Mouse (Mus musculus) cortical plate, adult 2 months (tissue): ENCODE measurements around the gene Gm10229. TPM values are rescaled to one million over a fixed set of nuclear protein-coding genes. Genes with fewer than 3 reads are reported as not detected.
"Not testable (repeated sequence)": the region's sequence is repeated elsewhere in the genome, so short reads cannot be mapped to it uniquely, and the experiment has no call there.

Source experiments
- H3K27ac ChIP-seq: fragments of 200-500 bp; 2 replicates; pipeline ENCODE4 v1.5.1; 2012; ENCODE audit warnings: low read length, control low read depth, inconsistent platforms; ENCODE audit not compliant: insufficient read depth
- H3K4me1 ChIP-seq: fragments of 200-500 bp; 2 replicates; pipeline ENCODE4 v1.6.1; 2011; ENCODE audit warnings: low read length; ENCODE audit not compliant: control insufficient read depth, insufficient read depth
- H3K4me3 ChIP-seq: fragments of 200-500 bp; 2 replicates; pipeline ENCODE4 v1.5.1; 2011; ENCODE audit warnings: mild to moderate bottlenecking, low read length, control low read depth; ENCODE audit not compliant: insufficient read depth
- CTCF ChIP-seq: fragments of 200-500 bp; IDR thresholded peaks from 2 replicates; pipeline ENCODE4 v1.5.1; 2011; ENCODE audit warnings: mild to moderate bottlenecking, control low read depth, low read length; ENCODE audit not compliant: insufficient read depth; ENCODE audit errors: extremely low read depth
- POLR2A ChIP-seq: fragments of 200-500 bp; IDR thresholded peaks from 2 replicates; pipeline ENCODE4 v1.6.1; 2011; ENCODE audit warnings: mild to moderate bottlenecking, low read length, control low read depth; ENCODE audit not compliant: insufficient read depth; ENCODE audit errors: extremely low read depth
- polyA plus RNA-seq: library from polyadenylated mRNA; depleted of rRNA; stranded (reverse); fragments of >200 nt; gene quantifications from 2 replicates; pipeline ENCODE4 v1.2.3, GENCODE M21; 2012; rRNA removed

Gm10229 gene
- polyA plus RNA-seq, result not detected in 2 replicates

GRCm38 (mm10) chr16:89014984-89015383 lies at the start of gene Gm10229:
Gm10229 (plus strand) TSS chr16:89015284.
- not testable (repeated sequence) for H3K27ac ChIP-seq, H3K4me1 ChIP-seq, H3K4me3 ChIP-seq

- no peak within 1 kb of the TSS for H3K4me3 ChIP-seq
- H3K4me1 ChIP-seq, result no peaks in the 10 kb centered on the region
- H3K27ac ChIP-seq, result no peak within 1 kb of the TSS
- TF ChIP-seq CTCF, result no peak
- TF ChIP-seq POLR2A, result no peak
Observed at GRCm38 (mm10) chr16:89010659-89011058, 4.4 kb upstream of the Gm10229 start, which contains the start of gene Krtap22-2. Krtap22-2 (minus strand) TSS chr16:89010759.

GRCm38 (mm10) chr16:89013973-89014372 lies 1.1 kb upstream of the Gm10229 start:
- no peak for TF ChIP-seq POLR2A
- no peak for TF ChIP-seq CTCF
- Histone ChIP-seq H3K4me3 (no peak overlapping the region), H3K27ac (no peak overlapping the region), H3K4me1 (no peaks in the 10 kb centered on the region)

GRCm38 (mm10) chr16:89031399-89031798 lies 16.3 kb downstream of the Gm10229 start, which contains the start of gene Krtap6-1:
Krtap6-1 (plus strand) TSS chr16:89031699.
- H3K4me1 ChIP-seq, H3K4me3 ChIP-seq, H3K27ac ChIP-seq: not testable (repeated sequence)

GRCm38 (mm10) chr16:89041372-89041771 lies 26.3 kb downstream of the Gm10229 start, which contains the start of gene Gm10228:
Gm10228 (minus strand) TSS chr16:89041472.
- not testable (repeated sequence) for H3K4me1 ChIP-seq, H3K27ac ChIP-seq, H3K4me3 ChIP-seq

GRCm38 (mm10) chr16:89047783-89048182 lies 32.7 kb downstream of the Gm10229 start, which contains the start of gene Krtap6-5:
Krtap6-5 (minus strand) TSS chr16:89047883.
- Histone ChIP-seq H3K4me3 (no peak within 1 kb of the TSS), H3K4me1 (no peaks in the 10 kb centered on the region), H3K27ac (no peak within 1 kb of the TSS)
- TF ChIP-seq CTCF (no peak), POLR2A (no peak)

GRCm38 (mm10) chr16:89063902-89064301 lies 48.8 kb downstream of the Gm10229 start, which contains the start of gene 1110025L11Rik:
1110025L11Rik (minus strand) TSS chr16:89064002.
- H3K27ac ChIP-seq, H3K4me3 ChIP-seq, H3K4me1 ChIP-seq: not testable (repeated sequence)

Other genes with a start within 250 kb of the Gm10229 start
- not detected in 2 replicates for gene 2310057N15Rik, start 241.1 kb upstream of the Gm10229 start, polyA plus RNA-seq
- gene Gm5965, start 237.4 kb upstream of the Gm10229 start, polyA plus RNA-seq, result not detected in 2 replicates
- not detected in 2 replicates for gene Gm20741, start 203.1 kb upstream of the Gm10229 start, polyA plus RNA-seq
- gene Krtap15, start 195.1 kb upstream of the Gm10229 start, polyA plus RNA-seq, result not detected in 2 replicates
- gene Krtap14, start 189.1 kb upstream of the Gm10229 start, polyA plus RNA-seq, result not detected in 2 replicates
- not detected in 2 replicates for gene Krtap19-1, start 145.9 kb upstream of the Gm10229 start, polyA plus RNA-seq
- gene Krtap19-2, start 141.0 kb upstream of the Gm10229 start, polyA plus RNA-seq, result not detected in 2 replicates
- gene Krtap19-3, start 137.2 kb upstream of the Gm10229 start, polyA plus RNA-seq, result not detected in 2 replicates
- gene Krtap19-4, start 130.2 kb upstream of the Gm10229 start, polyA plus RNA-seq, result not detected in 2 replicates
- gene Krtap19-5, start 118.8 kb upstream of the Gm10229 start, polyA plus RNA-seq, result not detected in 2 replicates
- not detected in 2 replicates for gene Krtap19-9b, start 83.0 kb upstream of the Gm10229 start, polyA plus RNA-seq
- not detected in 2 replicates for gene Krtap16-3, start 52.4 kb upstream of the Gm10229 start, polyA plus RNA-seq
- gene Krtap22-2, start 4.5 kb upstream of the Gm10229 start, polyA plus RNA-seq, result not detected in 2 replicates
- gene Krtap6-1, start 16.4 kb downstream of the Gm10229 start, polyA plus RNA-seq, result not detected in 2 replicates
- not detected in 2 replicates for gene Gm10228, start 26.2 kb downstream of the Gm10229 start, polyA plus RNA-seq
- gene Krtap6-5, start 32.6 kb downstream of the Gm10229 start, polyA plus RNA-seq, result not detected in 2 replicates
- not detected in 2 replicates for gene 1110025L11Rik, start 48.7 kb downstream of the Gm10229 start, polyA plus RNA-seq
- gene Krtap6-3, start 68.7 kb downstream of the Gm10229 start, polyA plus RNA-seq, result not detected in 2 replicates
- gene Gm6358, start 125.6 kb downstream of the Gm10229 start, polyA plus RNA-seq, result not detected in 2 replicates
- not detected in 2 replicates for gene Gm10061, start 135.8 kb downstream of the Gm10229 start, polyA plus RNA-seq
- not detected in 2 replicates for gene Gm9789, start 142.7 kb downstream of the Gm10229 start, polyA plus RNA-seq
- gene Gm7735, start 154.2 kb downstream of the Gm10229 start, polyA plus RNA-seq, result not detected in 2 replicates
- gene 1110057P08Rik, start 159.5 kb downstream of the Gm10229 start, polyA plus RNA-seq, result not detected in 2 replicates
- not detected in 2 replicates for gene Krtap20-2, start 190.6 kb downstream of the Gm10229 start, polyA plus RNA-seq